Comparison of ENCODE assay signal across 10 mouse cellular contexts in the genomic region with DNA sequence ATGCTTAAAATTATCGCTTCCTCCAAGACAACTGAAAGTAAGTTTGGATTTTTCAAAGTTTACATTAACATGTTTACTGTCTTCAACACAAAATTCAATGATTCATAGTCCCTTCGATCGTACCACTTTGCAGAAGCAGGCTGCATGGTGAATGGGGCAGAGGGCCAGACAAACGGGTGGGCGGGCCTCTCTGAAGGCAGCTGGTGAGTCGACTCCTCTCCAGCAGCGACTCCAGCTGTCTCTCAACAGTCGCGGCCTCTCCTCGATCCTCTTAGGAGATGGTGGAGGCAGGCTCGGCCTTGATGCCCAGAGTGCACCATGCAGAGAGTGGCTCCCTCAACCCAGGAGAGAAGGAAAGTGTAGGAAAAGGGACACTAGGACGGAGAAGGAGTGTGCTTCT.
"Had no signal": no experiment of that assay in that cellular context is flagged by ENCODE, and none has a peak within 500 bp of the region (broad histone marks: within the 10 kb centered on the region; RNA-seq: fewer than 3 reads in every experiment).

No protein-coding gene starts in this region.

- ATAC-seq: lung, postnatal 0 days; midbrain, embryonic 13.5 days had no signal

- H3K4me2 ChIP-seq: limb, embryonic 12.5 days; liver, embryonic 15.5 days; midbrain, embryonic 13.5 days had no signal

- DNase-seq: lung, adult 2 months; lung, postnatal 36 days; right cerebral cortex, adult 18-20 months; right cerebral cortex, postnatal 25 days; thymus, adult 18-20 months; thymus, postnatal 14 days had no signal

- H3K4me1 ChIP-seq: limb, embryonic 12.5 days; liver, embryonic 15.5 days; midbrain, embryonic 13.5 days had no signal

- H3K9me3 ChIP-seq: limb, embryonic 12.5 days; liver, embryonic 15.5 days had no signal

- H3K27ac ChIP-seq: limb, embryonic 12.5 days; liver, embryonic 15.5 days; midbrain, embryonic 13.5 days had no signal

- H3K27me3 ChIP-seq: limb, embryonic 12.5 days; liver, embryonic 15.5 days; midbrain, embryonic 13.5 days had no signal

- H3K4me3 ChIP-seq: limb, embryonic 12.5 days; liver, embryonic 15.5 days; midbrain, embryonic 13.5 days had no signal

- H3K9ac ChIP-seq: limb, embryonic 12.5 days; liver, embryonic 15.5 days; midbrain, embryonic 13.5 days had no signal

- H3K36me3 ChIP-seq: limb, embryonic 12.5 days; liver, embryonic 15.5 days; midbrain, embryonic 13.5 days had no signal
